Comparison of ENCODE assay signal across 16 mouse cellular contexts in genomic region chr10:115050674-115051073, GRCm38 (mm10).
A peak's percentile ranks its signal among the peaks of the same experiment; 100 is the strongest.
DNase-seq lines count a peak whose midpoint lies in the region; ATAC-seq lines count a peak whose summit lies in the region.
"Had no signal": no experiment of that assay in that cellular context is flagged by ENCODE, and none has a peak within 500 bp of the region (broad histone marks: within the 10 kb centered on the region; RNA-seq: fewer than 3 reads in every experiment).

No protein-coding gene starts in this region.

- WGBS in hindbrain, embryonic 16.5 days, result 82% methylated on average over 12 of the region's 12 CpGs
- 93% methylated on average over 11 of the region's 12 CpGs for WGBS in hindbrain, embryonic 14.5 days

- H3K9ac ChIP-seq in hindbrain, embryonic 16.5 days (ENCODE audit: low read depth, low read length), result no peak overlapping the region
- no peak overlapping the region for H3K9ac ChIP-seq in hindbrain, embryonic 14.5 days
- H3K9ac ChIP-seq: neural tube, embryonic 13.5 days had no signal

- no peak for DNase-seq in hindbrain, embryonic 14.5 days (ENCODE audit: low spot score)
- DNase-seq in ES-CJ7 (ENCODE audit: low read depth, low spot score), result peak; percentile 29
- DNase-seq in cerebellum, postnatal 14 days, result peak; percentile 51 to 73
- no peak for DNase-seq in right cerebral cortex, postnatal 14 days
- DNase-seq in thymus, postnatal 10 days (ENCODE audit: low spot score in 2 of 2), result no peak
- DNase-seq: adrenal gland, adult 8-10 months; embryo, embryonic 11 days; kidney, adult 18-20 months; kidney, postnatal 25 days; lung, adult 2 months; lung, postnatal 4 days; thymus, postnatal 4 days had no signal

- H3K36me3 ChIP-seq in hindbrain, embryonic 16.5 days (ENCODE audit: control insufficient read depth, insufficient read depth, low read length), result no peaks in the 10 kb centered on the region
- no peaks in the 10 kb centered on the region for H3K36me3 ChIP-seq in hindbrain, embryonic 14.5 days (replicated peaks; ENCODE audit: control insufficient read depth, insufficient read depth)
- H3K36me3 ChIP-seq: G1E; neural tube, embryonic 13.5 days had no signal

- peak overlapping the region; percentile 4; the same call in 1 of the 2 replicates for H3K27ac ChIP-seq in hindbrain, embryonic 16.5 days (ENCODE audit: low read depth, low read length)
- H3K27ac ChIP-seq in hindbrain, embryonic 14.5 days, result no peak overlapping the region
- H3K27ac ChIP-seq: neural tube, embryonic 13.5 days had no signal

- no peaks in the 10 kb centered on the region for H3K9me3 ChIP-seq in hindbrain, embryonic 16.5 days (ENCODE audit: control insufficient read depth, low read length)
- H3K9me3 ChIP-seq in hindbrain, embryonic 14.5 days (ENCODE audit: control insufficient read depth, low read length), result no peaks in the 10 kb centered on the region
- H3K9me3 ChIP-seq: neural tube, embryonic 13.5 days had no signal

- ATAC-seq in hindbrain, embryonic 16.5 days, result peak; percentile 65; the same call in 1 of the 2 replicates
- ATAC-seq in hindbrain, embryonic 14.5 days (ENCODE audit: low FRiP score), result no peak
- ATAC-seq in cerebellum, adult (ENCODE audit: insufficient number of reproducible peaks, low FRiP score, low TSS enrichment), result peak; percentile 67

- H3K4me3 ChIP-seq in hindbrain, embryonic 16.5 days (ENCODE audit: low read length), result no peak overlapping the region
- no peak overlapping the region for H3K4me3 ChIP-seq in hindbrain, embryonic 14.5 days (replicated peaks; ENCODE audit: low read length)
- H3K4me3 ChIP-seq: neural tube, embryonic 13.5 days had no signal

- no peak overlapping the region for H3K4me2 ChIP-seq in hindbrain, embryonic 16.5 days (ENCODE audit: low read length)
- no peak overlapping the region for H3K4me2 ChIP-seq in hindbrain, embryonic 14.5 days (replicated peaks)
- H3K4me2 ChIP-seq: neural tube, embryonic 13.5 days had no signal

- H3K27me3 ChIP-seq in hindbrain, embryonic 16.5 days (replicated peaks; ENCODE audit: control insufficient read depth, insufficient read depth, low read length), result no peaks in the 10 kb centered on the region
- no peaks in the 10 kb centered on the region for H3K27me3 ChIP-seq in hindbrain, embryonic 14.5 days (ENCODE audit: control insufficient read depth, insufficient read depth, low read length)
- H3K27me3 ChIP-seq: neural tube, embryonic 13.5 days had no signal

- no peaks in the 10 kb centered on the region for H3K4me1 ChIP-seq in hindbrain, embryonic 16.5 days (ENCODE audit: control insufficient read depth, insufficient read depth, low read depth, low read length)
- no peaks in the 10 kb centered on the region for H3K4me1 ChIP-seq in hindbrain, embryonic 14.5 days (replicated peaks; ENCODE audit: control insufficient read depth, insufficient read depth, low read length)
- H3K4me1 ChIP-seq: neural tube, embryonic 13.5 days had no signal

Comparison
In these comparisons a context has a peak if more than half of its experiments do, and no peak if none do; other contexts are left out.
1. DNase-seq: peak in ES-CJ7 (single experiment) and cerebellum, postnatal 14 days (2 of 2); none in hindbrain, embryonic 14.5 days (single experiment), right cerebral cortex, postnatal 14 days (single experiment) and thymus, postnatal 10 days (0 of 2).